Mouse (Mus musculus): ENCODE results near the gene Dusp6.
A peak's percentile ranks its signal among the peaks of the same experiment; 100 is the strongest.
"Not testable (repeated sequence)": the region's sequence is repeated elsewhere in the genome, so short reads cannot be mapped to it uniquely, and the experiment has no call there.

Gene Dusp6

DNA sequence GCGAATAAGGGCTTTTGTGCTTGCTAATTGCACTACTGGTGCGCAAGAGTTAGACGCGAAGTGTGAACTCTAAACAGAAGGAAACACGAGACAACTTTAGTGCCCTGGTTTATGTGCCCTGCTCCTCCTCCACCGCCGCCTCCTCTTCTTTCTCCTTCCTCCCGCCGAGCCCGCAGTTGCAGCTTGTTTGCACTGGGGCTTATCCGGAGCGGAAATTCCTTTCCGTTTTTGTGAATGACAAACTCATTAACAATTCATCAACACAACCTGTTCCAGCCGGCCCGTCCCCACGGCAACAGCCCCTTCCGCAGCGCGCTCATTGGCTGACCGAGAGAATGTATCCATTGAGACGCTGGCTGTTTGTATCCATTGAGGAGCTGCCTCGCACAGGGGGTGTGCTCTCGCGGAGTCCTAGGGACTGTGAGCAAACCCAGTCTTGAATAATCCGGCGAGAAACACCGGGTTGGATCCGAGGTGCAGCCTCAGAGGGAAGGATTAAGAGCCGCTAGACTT, at the start of gene Dusp6:
Gene Dusp6 (plus strand): TSS at position 365 of the 513 bp plus-strand sequence.
- peak; percentile 86 to 88 for DNase-seq

- no peak for DNase-seq
Measured at GRCm38 (mm10) chr10:99214421-99215299, 48.4 kb upstream of the Dusp6 start.

DNA sequence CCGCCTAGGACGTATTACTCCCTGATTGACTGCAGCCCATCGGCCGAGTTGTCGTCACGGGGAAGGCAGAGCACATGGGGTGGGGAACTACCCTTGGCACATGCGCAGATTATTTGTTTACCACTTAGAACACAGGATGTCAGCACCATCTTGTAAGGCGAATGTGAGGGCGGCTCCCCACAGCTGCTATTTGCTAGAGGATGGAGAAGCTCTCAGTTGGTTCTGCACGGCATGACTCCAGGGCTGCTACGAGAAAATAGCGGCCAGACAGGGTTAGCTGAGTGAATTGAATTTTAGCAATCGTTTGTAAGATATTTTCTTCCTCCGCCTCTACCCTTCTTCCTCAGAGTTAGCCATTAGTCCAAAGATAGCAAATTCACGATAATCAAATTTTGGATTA, 46.5 kb upstream of the Dusp6 start:
- DNase-seq = not testable (repeated sequence)

GRCm38 (mm10) chr10:99221540-99221939, 41.5 kb upstream of the Dusp6 start:
- DNase-seq = no peak

- DNase-seq = no peak
Measured at GRCm38 (mm10) chr10:99222726-99223125, 40.3 kb upstream of the Dusp6 start.

GRCm38 (mm10) chr10:99224218-99224617, 38.8 kb upstream of the Dusp6 start:
- no peak for DNase-seq

DNA sequence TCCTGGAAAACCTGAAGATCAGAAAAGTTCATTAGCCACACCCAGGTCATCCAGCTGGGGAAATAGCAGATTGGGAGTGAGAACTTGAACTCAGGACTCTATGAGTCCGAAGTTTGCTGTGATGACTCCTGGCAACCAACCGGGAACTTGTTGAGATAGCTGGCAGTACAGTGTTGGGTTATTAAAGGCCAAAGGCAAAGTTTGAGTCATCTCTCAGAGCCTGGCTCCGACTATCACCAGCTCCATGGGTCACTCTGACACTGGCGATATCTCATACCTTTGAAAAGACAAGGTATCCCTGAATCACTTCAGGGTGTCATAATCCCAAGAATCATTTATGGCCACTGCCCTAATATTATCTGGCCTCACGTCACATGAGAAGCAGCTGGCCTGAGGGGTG, 36.2 kb upstream of the Dusp6 start:
- no peak for DNase-seq

DNA sequence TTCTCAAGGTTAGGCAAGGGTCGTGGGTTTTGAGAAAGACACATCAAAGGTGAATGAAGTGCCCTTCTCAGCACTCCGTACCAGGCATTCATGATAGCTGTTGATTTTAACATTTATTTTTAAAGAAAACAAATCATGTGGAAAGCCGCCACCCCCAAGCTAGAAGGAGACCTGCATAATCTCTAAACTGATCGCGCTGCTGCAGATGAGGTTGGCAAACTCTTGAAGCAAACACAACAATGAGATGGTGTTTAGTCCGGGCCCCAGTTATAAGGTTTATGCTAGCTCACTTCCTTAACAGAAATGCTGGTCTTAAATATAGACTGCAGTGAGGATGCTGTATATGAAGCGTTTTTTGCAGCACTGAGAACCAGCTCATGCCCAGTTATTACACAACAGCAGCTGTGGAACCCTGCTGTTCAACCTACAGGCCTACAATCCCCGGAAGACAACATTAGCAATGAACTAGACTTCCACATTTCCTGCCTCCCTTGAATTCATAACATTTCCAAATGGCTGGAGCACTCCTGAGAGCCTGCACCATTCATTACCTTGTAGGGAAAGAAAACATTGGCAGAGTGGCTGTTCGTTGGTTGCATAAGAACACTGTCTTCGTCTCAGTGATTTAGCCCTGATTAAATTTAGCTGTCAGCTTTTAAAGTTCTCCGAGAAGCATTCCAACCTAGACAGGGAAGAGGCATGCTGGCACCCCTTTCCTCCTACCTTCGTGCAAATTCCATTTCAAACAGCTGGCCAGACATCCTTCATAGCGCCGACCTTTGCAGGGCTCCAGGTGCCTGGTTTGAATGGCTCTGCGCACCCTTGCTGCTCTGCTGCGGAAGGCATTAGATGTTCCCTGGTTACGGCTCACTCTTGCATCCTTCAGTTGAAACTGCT, 34.8 kb upstream of the Dusp6 start:
- DNase-seq = no peak

- no peak for DNase-seq
Measured at GRCm38 (mm10) chr10:99229031-99229684, 33.9 kb upstream of the Dusp6 start.

GRCm38 (mm10) chr10:99232518-99233227, 30.4 kb upstream of the Dusp6 start:
- no peak for DNase-seq

- no peak for DNase-seq
Measured at GRCm38 (mm10) chr10:99234336-99234735, 28.7 kb upstream of the Dusp6 start.

DNA sequence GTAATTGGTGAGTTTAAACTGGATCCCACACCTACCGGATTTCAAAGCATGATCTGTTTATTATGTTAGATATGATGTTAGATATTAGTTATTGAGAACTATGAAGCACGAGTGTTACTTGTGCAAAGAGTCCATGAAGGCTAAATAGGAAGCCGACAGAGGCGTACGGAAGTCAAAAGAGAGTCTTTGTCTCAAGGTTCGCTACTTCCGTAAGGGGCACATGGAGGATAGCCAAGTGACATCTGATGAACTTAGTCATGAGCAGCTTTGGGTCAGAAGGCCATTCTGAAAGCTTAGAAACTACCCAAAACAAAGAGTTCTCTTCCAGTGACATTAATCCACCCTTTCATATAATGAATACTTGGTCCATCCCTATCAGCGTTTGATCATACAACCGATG, 27.9 kb upstream of the Dusp6 start:
- no peak for DNase-seq

DNA sequence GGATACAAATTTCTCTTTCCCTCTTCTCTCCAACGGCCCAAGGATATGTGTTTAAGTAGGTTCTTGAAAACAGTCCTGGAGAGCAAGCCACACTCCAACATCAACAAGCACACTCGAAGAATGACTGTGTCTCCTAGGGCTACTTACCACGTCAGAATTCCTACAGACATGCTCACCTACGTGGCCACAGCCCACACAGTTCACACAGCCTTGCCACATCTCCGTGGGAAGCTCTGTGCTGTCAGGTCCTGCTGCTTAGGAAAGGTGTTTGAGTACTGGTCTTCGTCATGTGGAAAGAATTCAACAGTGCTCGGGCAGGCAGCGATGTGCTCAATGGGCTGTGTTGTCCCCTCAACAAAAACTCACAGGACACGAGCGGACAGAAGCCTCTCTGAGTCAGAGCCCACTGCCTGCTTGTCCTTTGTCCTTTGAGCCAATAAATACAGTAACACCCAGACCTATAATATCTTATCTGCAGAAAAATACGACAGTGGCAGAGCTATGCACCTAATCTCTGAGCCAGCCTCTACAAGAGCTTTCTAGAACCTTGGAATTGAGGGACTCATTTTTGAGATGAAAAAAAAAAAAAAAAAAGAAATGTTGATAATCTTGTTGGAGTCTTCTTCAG, 25.7 kb upstream of the Dusp6 start:
- DNase-seq = no peak

GRCm38 (mm10) chr10:99238537-99238936, 24.5 kb upstream of the Dusp6 start:
- DNase-seq = peak in 1 of 2 experiments; percentile 21

- no peak for DNase-seq
Measured at GRCm38 (mm10) chr10:99241284-99241828, 21.7 kb upstream of the Dusp6 start.

DNA sequence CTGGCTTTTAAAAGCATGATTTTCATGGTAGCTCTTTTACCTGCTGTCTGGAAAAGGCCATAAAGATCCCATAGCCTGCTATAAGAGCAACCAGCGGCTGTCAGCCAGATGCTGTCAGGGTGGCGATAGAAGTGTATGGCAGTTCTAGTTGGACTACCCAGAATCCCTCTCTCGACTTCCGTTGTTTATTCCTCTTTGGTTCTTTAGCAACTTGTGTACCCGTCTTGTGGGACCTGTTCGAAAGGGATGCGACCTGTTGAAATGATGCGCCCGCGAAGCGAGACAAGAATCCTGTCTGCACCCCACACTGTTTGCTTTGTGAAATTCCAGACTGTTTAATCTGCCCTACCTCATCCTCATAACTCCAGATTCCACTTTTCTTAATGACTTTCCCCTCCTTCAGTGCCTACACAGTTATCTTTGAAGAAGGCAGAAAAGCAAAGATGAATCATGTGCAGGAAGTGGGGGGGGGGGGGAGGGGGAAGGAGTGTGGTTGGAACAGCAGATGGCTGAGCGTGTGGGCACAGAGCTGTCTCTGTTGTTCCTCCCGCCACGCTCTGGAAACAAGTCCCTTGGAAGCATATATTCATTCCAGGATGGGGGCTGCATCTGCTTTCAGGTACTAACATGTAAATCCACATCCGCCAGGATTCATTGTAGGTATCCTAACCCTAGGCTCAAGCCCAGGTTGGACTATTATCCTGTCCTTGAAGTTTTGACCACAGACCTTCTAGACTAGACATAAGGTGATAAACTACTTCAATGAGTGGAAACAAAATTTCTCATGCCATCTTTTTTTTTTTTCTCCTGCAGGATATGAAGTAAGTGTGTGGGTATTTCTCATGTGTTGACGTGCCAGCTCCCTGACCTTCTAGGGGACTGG, 21.0 kb upstream of the Dusp6 start:
- DNase-seq = peak; percentile 16 to 30

DNA sequence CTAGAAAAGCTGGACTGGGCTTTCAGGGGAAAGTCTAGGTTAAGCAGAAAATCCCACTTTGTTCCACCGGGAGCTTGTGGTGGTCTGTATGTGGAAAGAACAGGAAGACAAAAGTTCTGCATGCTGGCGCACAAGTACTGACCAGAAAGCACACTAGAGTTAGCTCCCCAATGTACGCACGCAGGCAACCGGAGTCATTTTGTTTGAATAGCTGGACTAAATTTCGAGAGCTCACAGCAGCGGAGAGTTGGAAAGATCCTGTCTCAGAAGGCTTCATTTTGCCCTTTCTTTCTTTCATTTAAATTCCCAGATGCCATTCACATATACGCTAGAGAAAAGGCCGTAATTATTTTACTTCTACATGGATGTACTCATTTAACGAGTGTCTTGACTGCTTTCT, 20.3 kb upstream of the Dusp6 start:
- no peak for DNase-seq

DNA sequence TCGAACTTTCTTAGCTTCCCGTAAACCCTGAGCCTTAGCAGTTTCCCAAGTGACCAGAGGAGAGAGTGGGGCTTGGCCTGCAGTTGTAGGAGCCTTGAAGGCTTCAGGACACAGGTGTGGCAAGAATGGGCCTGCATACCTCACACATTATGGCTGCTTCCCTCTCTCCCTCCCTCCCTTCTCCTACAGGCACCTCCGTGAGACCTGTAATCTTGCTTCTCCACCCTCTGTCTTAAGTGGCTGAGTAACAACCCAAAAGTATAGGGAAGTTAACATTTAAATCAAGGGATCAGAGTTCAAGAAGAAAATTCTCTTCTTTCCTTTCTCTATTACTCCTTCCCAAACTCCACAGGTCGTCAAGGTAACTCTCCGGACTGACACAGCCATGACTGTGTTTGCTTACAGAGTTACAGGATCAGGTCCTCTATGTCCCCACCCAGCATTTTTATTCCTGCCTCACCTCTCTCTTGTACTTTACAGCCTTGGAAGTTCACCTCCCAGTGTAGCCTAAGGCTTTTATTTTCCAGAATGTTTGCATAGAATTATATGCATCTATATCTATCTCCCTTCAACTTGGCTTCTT, 19.0 kb upstream of the Dusp6 start:
- DNase-seq = no peak

DNA sequence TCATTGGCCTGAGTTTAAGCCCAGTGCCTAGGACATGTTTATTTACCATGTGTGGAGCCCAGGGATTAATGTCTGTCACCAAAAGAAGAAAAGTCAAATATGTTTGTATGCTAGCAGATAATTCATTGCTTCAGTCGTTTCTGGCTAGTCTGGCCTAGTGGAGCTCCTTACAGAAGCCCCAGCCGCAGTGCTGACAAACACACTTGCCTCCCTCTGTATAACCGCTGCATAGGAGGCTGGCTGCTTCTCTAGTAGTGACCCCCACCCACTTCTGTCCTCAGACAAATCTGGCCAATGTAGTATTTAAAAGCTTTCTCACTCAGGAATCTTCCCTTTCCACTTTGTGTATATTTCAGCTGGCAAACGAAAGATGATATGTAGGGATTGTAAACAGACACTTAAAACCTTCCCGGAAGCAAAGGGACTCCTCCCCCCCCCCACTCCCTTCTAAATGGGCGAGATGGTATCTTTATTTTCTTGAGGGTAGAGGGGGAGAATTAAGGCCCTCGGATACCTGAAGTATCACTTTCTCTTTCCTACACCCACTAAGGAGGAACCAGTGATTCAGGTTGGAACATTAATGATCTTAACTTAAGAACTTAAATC, 18.3 kb upstream of the Dusp6 start:
- DNase-seq = no peak

All from cerebellum, adult 18-20 months (tissue).